Mouse (Mus musculus) kidney, embryonic 14.5 days (tissue): ENCODE results near the gene Kctd3. TPM values are rescaled to one million over a fixed set of nuclear protein-coding genes. Genes with fewer than 3 reads are reported as not detected.

Experiments used
- ATAC-seq: fragments of 200-750 bp; cut with Nextera tagmentation; 2 replicates; pipeline ENCODE4 v1.8.0; 2017; ENCODE audit warnings: moderate number of reproducible peaks, mild to moderate bottlenecking, moderate TSS enrichment, moderate library complexity; ENCODE audit not compliant: low FRiP score, low TSS enrichment
- H3K27ac ChIP-seq: fragments of 300-500 bp; sonication (generic); 2 replicates; pipeline ENCODE4 v1.5.1; 2014; ENCODE audit warnings: low read depth, mild to moderate bottlenecking, low read length, moderate library complexity, mixed read lengths
- H3K27me3 ChIP-seq: fragments of 300-500 bp; sonication (generic); 2 replicates; pipeline ENCODE4 v1.6.1; 2014; ENCODE audit warnings: mild to moderate bottlenecking, low read length; ENCODE audit not compliant: control insufficient read depth, insufficient read depth
- H3K36me3 ChIP-seq: fragments of 300-500 bp; sonication (generic); 2 replicates; pipeline ENCODE4 v1.6.1; 2014; ENCODE audit warnings: low read length, mixed read lengths; ENCODE audit not compliant: control insufficient read depth, insufficient read depth
- H3K4me1 ChIP-seq: fragments of 300-500 bp; sonication (generic); 2 replicates; pipeline ENCODE4 v1.6.1; 2014; ENCODE audit warnings: low read length, mixed read lengths; ENCODE audit not compliant: control insufficient read depth, insufficient read depth
- H3K4me2 ChIP-seq: fragments of 300-500 bp; sonication (generic); replicated peaks from 2 replicates; pipeline ENCODE4 v1.6.1; 2014; ENCODE audit warnings: low read depth, mild to moderate bottlenecking, low read length
- H3K4me3 ChIP-seq: fragments of 300-500 bp; sonication (generic); 2 replicates; pipeline ENCODE4 v1.5.1; 2014; ENCODE audit warnings: mild to moderate bottlenecking, low read length
- H3K9ac ChIP-seq: fragments of 300-500 bp; sonication (generic); 2 replicates; pipeline ENCODE4 v1.6.1; 2014; ENCODE audit warnings: low read depth, mild to moderate bottlenecking, low read length, moderate library complexity
- H3K9me3 ChIP-seq: fragments of 300-500 bp; sonication (generic); 2 replicates; pipeline ENCODE4 v1.6.1; 2016; ENCODE audit warnings: low read length; ENCODE audit not compliant: control insufficient read depth
- WGBS: fragments of 180-500 bp; shearing (Covaris S2); extraction: QIAGEN DNeasy Blood & Tissue Kit; methylation state at CpG from one replicate; pipeline ENCODE4 v1.1.7; 2014; 5-methylcytosine and 5-hydroxymethylcytosine counted together
- polyA plus RNA-seq: library from polyadenylated mRNA; unstranded; fragments of >200 nt; fragmentation: Nextera tagmentation; extraction: Ambion mirVana; gene quantifications from 2 replicates; pipeline ENCODE4 v1.2.1, GENCODE M21; 2014

Kctd3 gene
- polyA plus RNA-seq, 1 experiment from 2014 or later = 35.6 TPM

GRCm38 (mm10) chr1:188948276-188948675, 59.4 kb downstream of the Kctd3 start:
- ATAC-seq = no peak
- no peaks in the 10 kb centered on the region for H3K9me3 ChIP-seq
- H3K9ac ChIP-seq = no peak overlapping the region
- no peaks in the 10 kb centered on the region for H3K4me1 ChIP-seq
- no peaks in the 10 kb centered on the region for H3K36me3 ChIP-seq
- 84% methylated on average over 9 of the region's 9 CpGs for WGBS
- no peak overlapping the region for H3K4me3 ChIP-seq
- H3K27ac ChIP-seq = no peak overlapping the region
- H3K4me2 ChIP-seq = no peak overlapping the region
- no peaks in the 10 kb centered on the region for H3K27me3 ChIP-seq

- Histone ChIP-seq H3K4me2 (no peak overlapping the region), H3K9ac (no peak overlapping the region), H3K27ac (no peak overlapping the region), H3K9me3 (no peaks in the 10 kb centered on the region), H3K27me3 (no peaks in the 10 kb centered on the region), H3K4me3 (no peak overlapping the region), H3K4me1 (no peaks in the 10 kb centered on the region), H3K36me3 (no peaks in the 10 kb centered on the region)
- WGBS = 66% methylated on average over 5 of the region's 5 CpGs
- ATAC-seq = no peak
These were observed 59.8 kb downstream of the Kctd3 start for GRCm38 (mm10) chr1:188947794-188948193.

GRCm38 (mm10) chr1:188946849-188947248, 60.8 kb downstream of the Kctd3 start:
- H3K4me3 ChIP-seq = no peak overlapping the region
- H3K36me3 ChIP-seq = no peaks in the 10 kb centered on the region
- H3K4me1 ChIP-seq = no peaks in the 10 kb centered on the region
- H3K9ac ChIP-seq = no peak overlapping the region
- no peak overlapping the region for H3K27ac ChIP-seq
- H3K27me3 ChIP-seq = no peaks in the 10 kb centered on the region
- H3K9me3 ChIP-seq = no peaks in the 10 kb centered on the region
- no peak overlapping the region for H3K4me2 ChIP-seq
- no peak for ATAC-seq
- WGBS = 72% methylated on average over 11 of the region's 11 CpGs

GRCm38 (mm10) chr1:188945326-188945725, 62.3 kb downstream of the Kctd3 start:
- no peak overlapping the region for H3K9ac ChIP-seq
- H3K36me3 ChIP-seq = no peaks in the 10 kb centered on the region
- no peaks in the 10 kb centered on the region for H3K9me3 ChIP-seq
- 18% methylated on average over 8 of the region's 8 CpGs for WGBS
- H3K27me3 ChIP-seq = no peaks in the 10 kb centered on the region
- no peak overlapping the region for H3K4me3 ChIP-seq
- no peak overlapping the region for H3K27ac ChIP-seq
- no peaks in the 10 kb centered on the region for H3K4me1 ChIP-seq
- ATAC-seq = no peak
- H3K4me2 ChIP-seq = no peak overlapping the region

GRCm38 (mm10) chr1:188937246-188937780, 70.3 kb downstream of the Kctd3 start:
- H3K4me2 ChIP-seq = no peak overlapping the region
- H3K4me3 ChIP-seq = no peak overlapping the region
- 37% methylated on average over 14 of the region's 14 CpGs for WGBS
- no peak overlapping the region for H3K9ac ChIP-seq
- ATAC-seq = no peak
- no peaks in the 10 kb centered on the region for H3K27me3 ChIP-seq
- no peaks in the 10 kb centered on the region for H3K36me3 ChIP-seq
- no peak overlapping the region for H3K27ac ChIP-seq
- no peaks in the 10 kb centered on the region for H3K4me1 ChIP-seq
- no peaks in the 10 kb centered on the region for H3K9me3 ChIP-seq
